Mouse (Mus musculus) forebrain, postnatal 0 days (tissue): ENCODE data around the gene Tmem200a. TPM values are rescaled to one million over a fixed set of nuclear protein-coding genes. Genes with fewer than 3 reads are reported as not detected.

Experiments used
- ATAC-seq: fragments of 200-750 bp; cut with Nextera tagmentation; 2 replicates; pipeline ENCODE4 v1.8.0; 2017; ENCODE audit warnings: mild to moderate bottlenecking, moderate library complexity
- DNase-seq: peaks from one replicate; pipeline ENCODE4 v3.0.0-alpha.2; 2015
- H3K27ac ChIP-seq: fragments of 300-500 bp; sonication (generic); 2 replicates; pipeline ENCODE4 v1.5.1; 2014; ENCODE audit warnings: low read depth, mild to moderate bottlenecking, antibody characterized with exemption, low read length, moderate library complexity, mixed read lengths
- H3K27me3 ChIP-seq: fragments of 300-500 bp; sonication (generic); 2 replicates; pipeline ENCODE4 v1.6.1; 2014; ENCODE audit warnings: mild to moderate bottlenecking, low read length, mixed read lengths; ENCODE audit not compliant: insufficient read depth
- H3K36me3 ChIP-seq: fragments of 300-500 bp; sonication (generic); 2 replicates; pipeline ENCODE4 v1.6.1; 2014; ENCODE audit warnings: mild to moderate bottlenecking, moderate library complexity; ENCODE audit not compliant: insufficient read depth
- H3K4me1 ChIP-seq: fragments of 300-500 bp; sonication (generic); 2 replicates; pipeline ENCODE4 v1.6.1; 2014; ENCODE audit warnings: antibody characterized with exemption; ENCODE audit not compliant: insufficient read depth
- H3K4me2 ChIP-seq: fragments of 300-500 bp; sonication (generic); 2 replicates; pipeline ENCODE4 v1.6.1; 2014; ENCODE audit warnings: low read depth, mild to moderate bottlenecking, moderate library complexity
- H3K4me3 ChIP-seq: fragments of 300-500 bp; sonication (generic); 2 replicates; pipeline ENCODE4 v1.5.1; 2014; ENCODE audit warnings: low read depth, low read length, mixed read lengths
- H3K9ac ChIP-seq: fragments of 300-500 bp; sonication (generic); 2 replicates; pipeline ENCODE4 v1.6.1; 2014; ENCODE audit warnings: mild to moderate bottlenecking
- H3K9me3 ChIP-seq: fragments of 300-500 bp; sonication (generic); 2 replicates; pipeline ENCODE4 v1.6.1; 2016; ENCODE audit warnings: low read length
- CTCF ChIP-seq: sonication (generic); IDR thresholded peaks from 2 replicates; pipeline ENCODE4 v1.5.1; 2016; ENCODE audit warnings: antibody characterized with exemption, control low read depth, low read depth
- WGBS: fragments of 180-500 bp; shearing (Covaris S2); extraction: QIAGEN DNeasy Blood & Tissue Kit; methylation state at CpG from one replicate; pipeline ENCODE4 v1.1.7; 2014; 5-methylcytosine and 5-hydroxymethylcytosine counted together
- polyA plus RNA-seq: library from polyadenylated mRNA; unstranded; fragments of >200 nt; fragmentation: Nextera tagmentation; extraction: Ambion mirVana; gene quantifications from 2 replicates; pipeline ENCODE4 v1.2.1, GENCODE M21; 2015
- total RNA-seq: library from RNA; depleted of rRNA; stranded (reverse); fragments of >200 nt; gene quantifications from 2 replicates; pipeline ENCODE4 v1.2.3, GENCODE M21; 2014

Tmem200a gene
- total and polyA plus RNA-seq, 2 experiments from 2014 or later = 20.0 to 27.9 TPM

DNA sequence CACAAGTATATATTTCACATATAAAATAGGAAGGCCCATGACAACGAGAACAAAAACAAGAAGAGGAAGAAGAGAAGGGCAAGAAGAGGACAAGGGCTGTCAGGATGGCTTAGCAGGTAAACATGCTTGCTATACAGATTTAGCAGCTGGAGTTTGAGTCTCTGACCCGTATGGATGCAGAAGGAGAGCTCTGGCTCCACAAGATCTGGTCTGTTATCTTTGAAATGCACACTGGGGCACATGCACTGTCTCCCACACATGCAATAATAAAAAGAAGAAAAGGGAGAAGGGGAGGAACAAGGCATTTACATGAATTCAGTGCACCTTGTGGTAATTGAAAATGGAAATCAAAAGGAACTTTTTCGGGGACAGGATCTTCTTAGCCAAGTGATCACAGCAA, 60.1 kb downstream of the Tmem200a start:
- Histone ChIP-seq H3K9ac (no peak overlapping the region), H3K27me3 (no peaks in the 10 kb centered on the region), H3K9me3 (no peaks in the 10 kb centered on the region), H3K4me2 (no peak overlapping the region), H3K36me3 (no peaks in the 10 kb centered on the region), H3K4me1 (no peaks in the 10 kb centered on the region), H3K27ac (no peak overlapping the region), H3K4me3 (no peak overlapping the region)
- 69% methylated on average over 3 of the region's 3 CpGs for WGBS
- ATAC-seq (no peak), DNase-seq (no peak)
- no peak for TF ChIP-seq CTCF

DNA sequence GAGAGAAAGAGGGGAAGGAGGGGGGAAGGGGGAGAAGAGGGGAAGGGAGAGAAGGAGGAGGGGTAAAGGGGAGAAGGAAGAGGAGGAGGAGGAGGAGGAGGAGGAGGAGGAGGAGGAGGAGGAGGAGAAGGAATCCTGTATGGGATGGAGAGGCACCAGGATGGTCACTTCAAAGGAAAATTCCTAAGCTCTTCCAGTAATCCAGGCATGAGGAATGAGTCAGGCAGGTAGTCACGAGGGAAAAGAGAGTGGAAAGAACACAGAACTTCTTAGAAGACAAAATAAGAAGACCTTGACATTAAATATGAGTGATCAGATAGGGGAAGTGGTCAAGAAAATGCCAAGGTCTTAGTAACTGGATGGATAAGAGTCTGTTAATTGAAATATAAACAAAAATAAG, 64.6 kb downstream of the Tmem200a start:
- Histone ChIP-seq H3K4me2 (no peak overlapping the region), H3K27me3 (no peaks in the 10 kb centered on the region), H3K36me3 (no peaks in the 10 kb centered on the region), H3K9ac (no peak overlapping the region), H3K4me1 (no peaks in the 10 kb centered on the region), H3K4me3 (no peak overlapping the region), H3K9me3 (no peaks in the 10 kb centered on the region), H3K27ac (no peak overlapping the region)
- ATAC-seq = no peak
- 65% methylated on average over 1 of the region's 1 CpGs for whole genome bisulfite sequencing
- no peak for DNase-seq
- no peak for TF ChIP-seq CTCF

DNA sequence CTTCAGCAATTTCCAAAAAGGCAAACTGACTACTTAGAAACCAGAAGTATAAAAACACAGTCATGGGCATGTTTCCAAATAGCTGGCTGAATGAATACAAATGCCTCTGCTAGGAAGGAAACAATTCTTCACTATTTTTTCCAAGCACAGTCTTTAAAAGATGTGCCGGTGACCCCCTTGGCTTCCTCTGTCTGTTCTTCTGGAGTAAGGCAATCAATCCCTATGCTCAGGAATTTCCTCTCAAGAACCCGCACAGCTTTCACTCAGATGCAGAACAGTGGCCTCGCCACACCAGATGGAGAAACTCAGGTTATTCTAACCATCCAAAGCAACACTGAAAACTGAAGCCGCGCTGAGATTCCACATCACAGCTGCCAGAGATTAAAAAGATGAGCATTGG, 69.9 kb downstream of the Tmem200a start:
- DNase-seq (peak; percentile 22), ATAC-seq (no peak)
- no peak for TF ChIP-seq CTCF
- Histone ChIP-seq H3K27ac (no peak overlapping the region), H3K4me2 (no peak overlapping the region), H3K4me1 (no peaks in the 10 kb centered on the region), H3K4me3 (no peak overlapping the region), H3K9me3 (no peaks in the 10 kb centered on the region), H3K27me3 (no peaks in the 10 kb centered on the region), H3K9ac (no peak overlapping the region), H3K36me3 (no peaks in the 10 kb centered on the region)
- 46% methylated on average over 5 of the region's 5 CpGs for WGBS

- no peak for TF ChIP-seq CTCF
- H3K27ac ChIP-seq = no peak overlapping the region
- WGBS = 89% methylated on average over 6 of the region's 6 CpGs
- ATAC-seq = no peak
- no peaks in the 10 kb centered on the region for H3K9me3 ChIP-seq
- no peak overlapping the region for H3K4me2 ChIP-seq
- no peak overlapping the region for H3K4me3 ChIP-seq
- H3K9ac ChIP-seq = no peak overlapping the region
- H3K4me1 ChIP-seq = no peaks in the 10 kb centered on the region
- H3K27me3 ChIP-seq = no peaks in the 10 kb centered on the region
- no peaks in the 10 kb centered on the region for H3K36me3 ChIP-seq
- no peak for DNase-seq
These were observed 73.4 kb downstream of the Tmem200a start for GRCm38 (mm10) chr10:26005471-26005870.

- no peak for DNase-seq
- Histone ChIP-seq H3K27ac (no peak overlapping the region), H3K36me3 (no peaks in the 10 kb centered on the region), H3K4me1 (no peaks in the 10 kb centered on the region), H3K9ac (no peak overlapping the region), H3K4me3 (no peak overlapping the region), H3K4me2 (no peak overlapping the region), H3K27me3 (no peaks in the 10 kb centered on the region), H3K9me3 (no peaks in the 10 kb centered on the region)
- ATAC-seq = no peak
- whole genome bisulfite sequencing = 75% methylated on average over 2 of the region's 2 CpGs
- no peak for TF ChIP-seq CTCF
These were observed 78.0 kb downstream of the Tmem200a start for GRCm38 (mm10) chr10:26000893-26001292.

GRCm38 (mm10) chr10:25999291-25999930, 79.4 kb downstream of the Tmem200a start:
- no peaks in the 10 kb centered on the region for H3K36me3 ChIP-seq
- no peak overlapping the region for H3K27ac ChIP-seq
- no peak overlapping the region for H3K4me3 ChIP-seq
- H3K9me3 ChIP-seq = no peaks in the 10 kb centered on the region
- no peak for ATAC-seq
- H3K9ac ChIP-seq = no peak overlapping the region
- DNase-seq = no peak
- TF ChIP-seq CTCF = no peak
- no peaks in the 10 kb centered on the region for H3K4me1 ChIP-seq
- no peak overlapping the region for H3K4me2 ChIP-seq
- H3K27me3 ChIP-seq = no peaks in the 10 kb centered on the region
- 80% methylated on average over 5 of the region's 5 CpGs for WGBS

- no peaks in the 10 kb centered on the region for H3K36me3 ChIP-seq
- DNase-seq = no peak
- WGBS = 65% methylated on average over 2 of the region's 2 CpGs
- no peak overlapping the region for H3K27ac ChIP-seq
- ATAC-seq = no peak
- no peaks in the 10 kb centered on the region for H3K27me3 ChIP-seq
- no peaks in the 10 kb centered on the region for H3K4me1 ChIP-seq
- H3K9ac ChIP-seq = no peak overlapping the region
- no peak for TF ChIP-seq CTCF
- H3K4me3 ChIP-seq = no peak overlapping the region
- no peak overlapping the region for H3K4me2 ChIP-seq
- no peaks in the 10 kb centered on the region for H3K9me3 ChIP-seq
These were observed 94.8 kb downstream of the Tmem200a start for GRCm38 (mm10) chr10:25984056-25984455.
